Mouse (Mus musculus): ENCODE results near the gene Arhgef18. TPM values are rescaled to one million over a fixed set of nuclear protein-coding genes. Genes with fewer than 3 reads are reported as not detected.

Arhgef18 gene
- total RNA-seq, 2 experiments from 2014 or later: 49.0 to 51.3 TPM

DNA sequence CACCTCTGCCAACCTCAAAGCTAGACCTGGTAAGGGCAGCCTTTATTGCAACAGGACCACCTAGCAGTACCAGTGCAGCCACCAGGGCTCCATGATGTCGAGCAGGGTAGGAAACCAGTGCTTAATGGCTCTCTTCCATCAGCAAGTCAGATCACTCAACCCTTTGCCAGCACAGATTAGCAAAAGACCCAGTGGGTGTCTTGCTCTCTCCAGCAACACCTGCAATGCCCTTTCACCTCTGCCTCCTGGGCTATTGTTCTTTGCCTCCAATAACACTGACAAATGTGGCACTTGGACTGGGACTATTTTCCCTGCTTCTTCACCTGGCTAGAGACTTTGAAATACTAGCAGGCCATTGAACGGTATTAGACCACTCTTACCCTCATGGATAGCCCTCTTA, 56.4 kb downstream of the Arhgef18 start:
- DNase-seq (ENCODE audit: low spot score in 2 of 2): no peak

DNA sequence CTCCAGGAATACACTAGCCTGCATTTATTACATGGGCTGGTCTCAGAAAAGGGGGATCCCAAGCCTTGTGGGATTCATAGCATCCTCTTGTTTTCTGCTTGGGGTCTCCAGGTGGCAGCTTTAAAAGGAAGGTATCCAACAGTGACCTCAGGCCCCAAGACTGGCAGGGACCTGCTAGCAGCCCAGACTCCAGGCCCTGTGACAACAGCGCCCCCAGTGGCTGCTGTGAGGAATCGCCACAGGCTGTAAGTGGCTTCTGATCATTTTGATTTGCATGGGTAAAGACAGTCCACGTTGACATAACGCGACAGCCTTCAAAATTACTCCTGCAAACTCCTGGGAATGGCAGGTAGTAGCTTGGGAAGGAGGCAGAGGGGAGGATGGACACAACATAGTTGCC, 57.9 kb downstream of the Arhgef18 start:
- DNase-seq (ENCODE audit: low spot score in 2 of 2): peak; percentile 24 to 45

DNA sequence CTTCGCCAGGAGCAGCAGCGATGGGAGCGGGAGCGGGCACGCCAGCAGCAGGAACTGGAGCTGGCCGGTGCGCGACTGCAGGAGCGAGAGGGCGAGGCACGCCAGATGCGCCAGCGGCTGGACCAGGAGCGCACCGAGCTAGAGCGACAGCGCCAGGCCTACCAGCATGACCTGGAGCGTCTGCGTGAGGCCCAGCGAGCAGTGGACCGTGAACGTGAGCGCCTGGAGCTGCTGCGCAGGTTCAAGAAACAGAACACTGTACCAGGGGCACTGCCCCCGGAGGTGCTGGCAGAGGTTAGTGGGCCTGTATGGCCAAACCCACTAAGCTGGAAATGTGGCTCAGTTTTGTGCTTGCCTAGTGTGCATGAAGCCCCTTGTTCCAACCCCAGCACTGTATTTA, 59.2 kb downstream of the Arhgef18 start:
- DNase-seq (ENCODE audit: low spot score in 2 of 2): no peak

GRCm38 (mm10) chr8:3463248-3463647, 70.4 kb downstream of the Arhgef18 start:
- DNase-seq (ENCODE audit: low spot score in 2 of 2): no peak

- peak in 1 of 2 experiments; percentile 47 for DNase-seq (ENCODE audit: low spot score in 2 of 2)
Measured at GRCm38 (mm10) chr8:3464309-3464708, 71.5 kb downstream of the Arhgef18 start.

DNA sequence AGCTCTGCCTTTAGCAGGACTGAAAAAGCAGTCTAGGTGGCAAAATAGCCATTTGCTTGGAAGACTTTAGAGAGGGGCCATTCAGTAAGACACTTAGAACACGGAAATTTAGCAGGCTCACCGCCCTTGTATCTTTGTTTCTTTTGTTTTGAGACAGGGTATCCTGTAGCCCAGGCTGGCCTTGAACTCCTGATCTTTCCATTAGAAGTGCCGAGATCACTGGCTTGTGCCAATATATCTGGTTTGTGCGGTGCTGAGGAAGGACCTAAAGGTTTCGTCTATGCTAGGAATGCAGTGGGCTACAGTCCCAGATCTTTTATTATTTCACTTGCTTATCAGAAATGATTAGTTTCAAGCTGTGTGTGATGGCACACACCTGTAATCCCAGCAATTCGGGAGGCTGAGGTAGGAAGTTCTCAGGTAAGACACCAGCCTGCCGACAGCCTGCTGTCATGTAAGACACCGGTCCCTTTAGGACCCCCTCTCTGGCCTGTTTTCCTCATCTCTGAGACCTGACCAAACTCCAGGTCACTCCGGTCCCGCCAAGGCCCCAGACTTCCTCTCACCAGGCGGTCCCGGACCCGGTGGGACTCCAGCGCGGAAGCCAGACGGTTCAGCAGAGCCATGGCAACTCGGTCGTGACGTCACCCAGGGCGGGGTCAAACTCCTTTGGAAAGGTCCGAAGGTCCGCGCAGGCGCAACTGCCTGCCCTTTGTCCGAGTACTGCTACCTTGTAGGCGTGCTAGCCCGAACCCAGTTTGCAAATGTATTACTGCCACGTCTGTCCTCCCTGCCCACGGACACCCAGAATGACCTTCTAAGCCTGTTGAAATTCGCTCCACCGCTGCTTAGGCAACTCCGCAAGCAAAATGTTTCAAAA, 74.4 kb downstream of the Arhgef18 start, which contains the start of gene Pex11g:
TSS of gene Pex11g (minus strand) at position 675 of the 880 bp plus-strand sequence.
- peak; percentile 71 to 83 for DNase-seq (ENCODE audit: low spot score in 2 of 2)

DNA sequence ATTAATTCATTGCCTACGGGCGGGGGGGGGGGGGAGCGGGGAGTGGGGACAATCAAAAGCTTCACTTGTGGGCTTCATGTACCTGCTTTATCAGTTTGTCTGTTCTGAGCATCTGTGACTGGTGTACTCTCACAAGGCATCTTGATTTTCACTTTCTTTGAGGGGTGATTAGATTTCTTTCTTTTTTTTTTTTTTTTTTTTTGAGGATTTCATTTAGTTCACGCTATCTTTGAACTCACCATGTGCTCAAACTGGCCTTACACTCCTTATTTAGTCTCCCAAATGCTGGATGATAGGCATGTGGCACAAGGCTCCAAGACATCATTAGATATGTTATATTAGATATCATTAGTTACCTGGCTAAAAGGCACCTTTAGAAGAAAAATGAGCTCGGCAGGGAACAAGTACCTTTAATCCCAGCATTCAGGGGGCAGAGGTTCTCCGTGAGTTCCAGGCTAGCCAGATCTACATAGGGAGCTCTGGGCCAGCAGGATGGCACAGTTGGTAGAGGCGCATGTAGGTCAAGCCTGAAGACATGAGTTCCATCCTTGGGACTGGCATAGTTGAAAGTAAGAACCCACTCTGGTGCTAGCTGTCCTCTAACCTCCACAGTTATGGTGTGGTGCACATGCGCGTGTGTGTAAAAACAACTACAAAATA, 75.2 kb downstream of the Arhgef18 start:
- no peak for DNase-seq (ENCODE audit: low spot score in 2 of 2)

DNA sequence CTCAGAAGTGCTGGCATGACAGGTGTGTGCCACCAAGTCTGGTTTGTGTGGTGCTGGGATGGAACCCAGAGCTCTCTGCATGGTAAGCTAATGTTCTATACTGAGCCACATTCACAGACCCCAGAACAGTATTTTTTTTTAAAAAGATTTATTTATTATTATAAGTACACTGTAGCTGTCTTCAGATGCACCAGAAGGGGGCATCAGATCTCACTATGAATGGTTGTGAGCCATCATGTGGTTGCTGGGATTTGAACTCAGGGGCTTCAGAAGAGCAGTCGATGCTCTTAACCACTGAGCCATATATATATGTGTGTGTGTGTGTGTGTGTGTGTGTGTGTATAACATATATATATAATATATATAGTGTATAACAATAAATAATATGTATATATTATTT, 76.0 kb downstream of the Arhgef18 start:
- no peak for DNase-seq (ENCODE audit: low spot score in 2 of 2)

DNA sequence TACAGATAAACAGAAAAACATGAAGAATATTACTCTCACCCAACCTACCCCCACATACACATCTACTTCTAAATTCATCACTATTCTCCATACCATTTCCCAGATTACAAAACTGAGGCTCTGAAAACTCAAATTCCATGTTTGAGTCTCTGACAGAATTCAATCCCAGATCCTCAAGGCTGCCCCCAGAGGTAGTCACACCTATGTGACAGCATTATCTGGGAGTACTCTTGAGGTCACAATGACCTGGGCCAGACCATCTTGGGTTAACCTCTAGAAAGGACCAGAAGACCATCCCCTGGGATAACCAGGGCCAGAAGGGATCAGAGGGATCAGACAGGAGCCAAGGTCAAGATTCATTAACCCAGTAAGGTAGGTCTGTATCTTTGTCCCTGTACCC, 77.8 kb downstream of the Arhgef18 start, which contains the start of gene Tex45:
TSS of gene Tex45 (plus strand) at position 301 of the 400 bp plus-strand sequence.
- no peak for DNase-seq (ENCODE audit: low spot score in 2 of 2)

DNA sequence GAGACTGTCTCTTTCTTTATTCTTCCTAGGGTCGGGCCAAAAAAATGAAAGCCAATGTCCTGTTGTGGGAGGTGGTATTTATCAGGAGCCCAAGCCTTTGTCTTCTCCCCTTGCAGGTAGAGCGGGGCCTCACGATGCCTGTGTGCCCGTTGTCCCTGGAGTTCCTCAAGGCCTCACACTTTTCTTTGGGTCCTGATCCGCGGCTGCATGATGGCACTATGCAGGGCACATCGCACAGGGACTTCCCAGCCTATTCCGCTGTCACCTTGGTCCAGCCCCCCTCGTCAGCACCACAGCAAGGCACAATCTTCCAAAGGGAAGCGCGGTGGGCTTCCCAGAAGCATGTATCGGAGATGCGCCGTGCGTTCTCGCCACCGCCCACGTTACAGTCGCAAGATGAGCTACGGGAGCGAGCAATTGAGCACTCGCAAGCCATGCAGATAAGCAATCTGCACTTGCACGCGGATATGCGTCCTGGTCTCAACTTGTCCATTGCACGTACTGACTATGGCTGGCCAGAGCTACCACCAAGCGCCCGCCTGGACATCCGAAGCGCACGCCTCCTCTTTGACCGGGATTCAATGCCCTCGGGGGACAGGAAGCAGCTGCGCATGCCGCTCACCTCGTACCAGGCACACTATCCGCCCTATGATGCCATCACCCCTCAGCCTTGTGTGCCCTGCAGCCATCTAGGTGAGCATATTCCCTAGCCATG, 83.1 kb downstream of the Arhgef18 start:
- no peak for DNase-seq (ENCODE audit: low spot score in 2 of 2)

DNA sequence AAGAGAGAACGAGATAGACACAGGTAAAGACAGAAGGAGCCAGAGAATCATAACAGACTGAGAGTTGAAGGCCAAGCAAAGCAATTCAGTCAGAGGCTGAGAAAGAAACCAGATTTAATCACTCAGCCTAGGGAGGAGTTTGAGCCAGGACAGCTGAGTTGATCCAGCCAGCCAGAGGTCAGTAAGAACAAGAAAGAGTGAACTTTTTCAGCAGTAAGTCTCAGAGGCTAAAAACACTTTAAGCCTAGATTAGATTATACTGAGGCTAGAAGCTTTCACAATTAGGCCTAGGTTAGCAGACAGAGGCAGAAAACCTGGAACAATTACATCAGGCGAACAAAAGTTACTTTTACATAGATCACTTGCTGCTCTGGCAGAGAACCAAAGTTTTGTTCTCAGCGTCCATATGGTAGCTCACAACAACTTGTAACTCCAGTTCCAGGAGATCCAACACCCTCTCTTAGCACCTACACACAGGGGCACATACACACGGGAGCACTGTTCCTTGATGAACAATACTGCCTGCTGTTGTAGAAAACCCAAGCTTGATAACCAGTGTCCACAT, 87.5 kb downstream of the Arhgef18 start:
- DNase-seq (ENCODE audit: low spot score in 2 of 2): no peak

DNA sequence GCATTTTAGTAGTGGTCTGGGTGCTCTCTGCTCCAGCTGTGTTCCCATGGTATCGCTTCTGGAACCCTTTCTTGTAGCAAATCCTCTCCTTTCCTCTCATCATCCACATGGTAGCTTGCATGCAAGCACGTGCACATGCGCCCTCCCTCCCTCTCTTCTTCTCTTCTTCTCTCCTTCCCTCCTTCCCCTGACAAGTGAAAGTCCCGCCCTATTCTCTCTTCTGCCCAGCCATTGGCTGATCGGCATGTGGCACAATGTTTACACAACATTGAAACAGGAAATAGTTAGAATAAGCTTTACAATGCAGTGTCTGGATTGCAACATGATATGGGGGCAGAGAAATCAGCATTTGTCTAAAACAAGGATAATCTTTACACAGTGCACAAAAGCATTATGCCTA, 88.8 kb downstream of the Arhgef18 start:
- DNase-seq (ENCODE audit: low spot score in 2 of 2): no peak

DNA sequence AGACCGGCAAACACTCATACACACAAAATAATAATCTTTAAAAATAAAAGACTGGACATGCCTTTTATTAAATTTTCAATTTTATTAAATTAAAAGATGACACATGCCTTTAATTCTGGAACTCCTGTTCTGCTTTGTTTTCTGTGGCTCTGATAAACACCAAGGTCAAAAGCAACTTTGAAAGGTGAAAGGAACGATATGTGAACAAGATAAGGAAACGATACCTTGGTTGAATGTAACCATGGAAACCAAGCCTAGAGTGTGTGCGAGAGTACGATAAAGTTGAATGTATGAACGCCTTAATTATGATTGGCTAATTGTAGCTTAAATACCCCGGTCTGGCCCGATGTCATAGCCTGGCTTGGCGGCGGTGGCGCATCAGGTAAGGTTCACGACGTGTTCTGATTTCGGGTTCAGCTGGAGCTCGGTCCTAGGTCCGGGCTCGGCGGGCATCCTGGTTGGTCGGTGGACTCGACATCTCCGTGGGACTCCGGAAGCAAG, 89.5 kb downstream of the Arhgef18 start:
- DNase-seq (ENCODE audit: low spot score in 2 of 2): no peak

- DNase-seq (ENCODE audit: low spot score in 2 of 2): no peak
Measured at GRCm38 (mm10) chr8:3483546-3483945, 90.7 kb downstream of the Arhgef18 start.

DNA sequence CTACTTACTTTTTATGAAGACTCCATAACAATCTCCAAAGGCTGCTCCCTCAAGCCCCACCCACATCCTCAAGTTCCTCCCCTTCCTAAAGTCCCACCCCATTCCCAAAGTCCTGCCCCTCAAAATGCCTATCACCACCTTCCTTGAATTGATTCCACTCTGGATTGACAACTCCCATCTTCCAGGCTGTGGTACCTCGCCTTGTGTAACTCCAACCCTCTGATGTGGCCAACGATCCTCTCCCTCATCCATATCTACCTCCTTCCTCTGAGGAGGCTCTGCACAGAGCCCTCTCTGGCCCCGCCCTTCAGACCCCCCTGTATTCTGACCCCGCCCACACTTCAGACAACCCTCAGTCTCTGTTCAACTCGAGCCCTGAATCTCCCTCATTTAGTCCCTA, 92.4 kb downstream of the Arhgef18 start:
- DNase-seq (ENCODE audit: low spot score in 2 of 2): no peak

DNA sequence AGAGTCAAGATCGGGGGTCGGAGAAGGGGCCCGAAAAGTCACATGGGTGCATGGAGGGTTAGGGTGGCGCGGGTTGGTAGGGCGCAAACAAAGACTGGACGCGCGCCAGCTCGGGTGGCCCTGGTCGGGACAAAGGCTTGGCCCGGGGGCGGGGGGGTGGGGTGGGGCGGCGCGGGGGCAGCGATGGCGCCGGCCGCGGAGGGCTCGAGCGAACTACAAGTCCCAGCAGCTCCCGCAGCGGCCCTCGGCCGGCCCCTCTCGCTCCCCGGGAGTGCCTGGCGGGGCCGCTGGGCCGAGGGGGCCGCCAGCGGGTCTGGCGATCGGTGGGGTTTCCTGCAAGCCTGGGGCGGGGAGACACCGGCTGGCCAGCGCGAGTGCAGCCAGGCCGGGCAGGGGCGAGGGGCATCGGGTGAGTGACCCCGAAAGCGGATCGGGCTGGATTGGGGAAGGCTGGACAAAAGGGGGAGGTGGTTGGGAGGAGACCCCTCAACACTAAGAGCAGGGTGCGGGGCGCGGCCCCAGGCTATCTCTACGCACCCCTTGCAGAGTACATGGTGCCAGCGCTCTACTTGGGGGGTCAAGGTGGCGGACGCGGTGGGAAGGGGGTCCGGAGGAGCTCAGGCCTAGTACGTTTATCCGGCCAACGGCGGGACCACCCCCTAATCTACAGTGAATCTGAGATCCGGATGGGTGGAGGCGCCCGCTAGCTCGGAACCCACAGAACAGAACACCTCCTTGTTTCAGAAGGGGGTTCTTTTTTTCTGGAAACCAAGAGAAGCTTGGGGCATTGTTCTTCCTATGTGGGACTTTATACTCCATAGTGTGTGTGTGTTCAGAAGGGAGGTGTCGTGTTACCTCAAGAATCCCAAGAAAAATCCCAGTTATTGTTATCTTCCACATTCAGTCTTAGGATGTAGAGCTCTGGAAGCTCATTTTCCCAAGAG, 100.4 kb downstream of the Arhgef18 start, which contains the start of gene Zfp358:
TSS of gene Zfp358 (plus strand) at position 238 of the 944 bp plus-strand sequence.
- peak; percentile 28 to 73 for DNase-seq (ENCODE audit: low spot score in 2 of 2)

DNA sequence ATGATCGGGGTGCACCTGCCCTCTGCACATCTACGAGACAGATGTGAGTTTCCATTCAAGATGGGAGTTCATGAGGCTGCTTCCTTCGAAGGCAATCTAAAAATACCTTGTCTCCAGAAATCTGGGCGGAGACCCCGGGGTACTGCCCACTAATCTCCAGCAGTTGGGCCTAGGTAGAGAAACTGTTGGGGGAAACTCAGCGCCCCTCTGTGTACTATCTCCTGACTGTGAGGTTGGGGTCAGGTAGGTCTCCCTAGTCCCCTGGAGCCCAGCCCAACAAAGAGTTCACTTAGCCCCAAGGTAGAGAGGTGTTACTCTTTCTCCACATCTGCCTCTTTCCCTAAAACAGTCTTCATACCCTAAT, 101.0 kb downstream of the Arhgef18 start:
- DNase-seq (ENCODE audit: low spot score in 2 of 2): no peak

DNA sequence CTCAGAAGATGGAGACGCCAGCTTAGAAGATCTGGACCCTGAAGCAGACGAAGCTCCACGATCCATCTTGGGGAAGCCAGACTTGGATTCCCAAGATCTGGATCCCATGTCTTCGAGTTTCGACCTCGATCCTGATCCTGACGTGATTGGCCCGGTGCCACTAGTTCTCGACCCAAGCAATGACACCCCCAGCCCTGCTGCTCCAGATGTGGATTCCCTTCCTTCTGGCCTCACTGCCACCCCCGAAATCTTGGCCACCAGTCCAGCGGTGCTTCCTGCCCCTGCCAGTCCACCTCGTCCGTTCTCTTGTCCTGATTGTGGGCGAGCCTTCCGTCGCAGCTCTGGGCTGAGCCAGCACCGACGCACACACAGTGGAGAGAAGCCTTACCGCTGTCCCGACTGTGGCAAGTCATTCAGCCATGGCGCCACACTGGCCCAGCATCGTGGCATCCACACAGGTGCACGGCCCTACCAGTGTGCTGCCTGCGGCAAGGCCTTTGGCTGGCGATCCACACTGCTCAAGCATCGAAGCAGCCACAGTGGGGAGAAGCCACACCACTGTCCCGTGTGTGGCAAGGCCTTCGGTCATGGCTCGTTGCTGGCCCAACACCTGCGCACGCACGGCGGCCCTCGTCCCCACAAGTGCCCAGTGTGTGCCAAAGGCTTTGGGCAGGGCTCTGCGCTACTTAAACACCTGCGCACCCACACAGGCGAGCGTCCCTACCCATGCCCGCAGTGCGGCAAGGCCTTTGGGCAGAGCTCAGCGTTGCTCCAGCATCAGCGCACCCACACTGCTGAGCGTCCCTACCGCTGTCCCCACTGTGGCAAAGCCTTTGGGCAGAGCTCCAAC, 103.0 kb downstream of the Arhgef18 start:
- DNase-seq (ENCODE audit: low spot score in 2 of 2): no peak

DNA sequence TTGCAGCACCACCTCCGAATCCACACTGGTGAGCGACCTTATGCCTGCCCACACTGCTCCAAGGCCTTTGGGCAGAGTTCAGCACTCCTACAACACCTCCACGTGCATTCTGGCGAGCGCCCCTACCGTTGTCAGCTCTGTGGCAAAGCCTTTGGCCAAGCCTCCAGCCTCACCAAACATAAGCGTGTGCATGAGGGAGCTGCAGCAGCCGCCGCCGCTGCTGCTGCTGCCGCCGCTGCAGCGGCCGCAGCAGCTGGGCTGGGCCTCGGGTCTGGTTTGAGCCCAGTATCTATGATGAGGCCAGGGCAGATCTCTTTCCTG, 103.6 kb downstream of the Arhgef18 start:
- no peak for DNase-seq (ENCODE audit: low spot score in 2 of 2)

All from layer of hippocampus, adult 18-20 months (tissue).